Mouse (Mus musculus) CD8-positive naive resting alpha-beta T cell, adult 2 months (primary cell): ENCODE results near the gene Fam126b.
"Not testable (repeated sequence)": the region's sequence is repeated elsewhere in the genome, so short reads cannot be mapped to it uniquely, and the experiment has no call there.

ENCODE experiments used
- DNase-seq, 2 experiments: peaks; one replicate each; pipeline ENCODE4 v3.0.0; 2022; ENCODE audit warnings: low read depth in 2 of 2, low spot score in 2 of 2

Fam126b gene

DNA sequence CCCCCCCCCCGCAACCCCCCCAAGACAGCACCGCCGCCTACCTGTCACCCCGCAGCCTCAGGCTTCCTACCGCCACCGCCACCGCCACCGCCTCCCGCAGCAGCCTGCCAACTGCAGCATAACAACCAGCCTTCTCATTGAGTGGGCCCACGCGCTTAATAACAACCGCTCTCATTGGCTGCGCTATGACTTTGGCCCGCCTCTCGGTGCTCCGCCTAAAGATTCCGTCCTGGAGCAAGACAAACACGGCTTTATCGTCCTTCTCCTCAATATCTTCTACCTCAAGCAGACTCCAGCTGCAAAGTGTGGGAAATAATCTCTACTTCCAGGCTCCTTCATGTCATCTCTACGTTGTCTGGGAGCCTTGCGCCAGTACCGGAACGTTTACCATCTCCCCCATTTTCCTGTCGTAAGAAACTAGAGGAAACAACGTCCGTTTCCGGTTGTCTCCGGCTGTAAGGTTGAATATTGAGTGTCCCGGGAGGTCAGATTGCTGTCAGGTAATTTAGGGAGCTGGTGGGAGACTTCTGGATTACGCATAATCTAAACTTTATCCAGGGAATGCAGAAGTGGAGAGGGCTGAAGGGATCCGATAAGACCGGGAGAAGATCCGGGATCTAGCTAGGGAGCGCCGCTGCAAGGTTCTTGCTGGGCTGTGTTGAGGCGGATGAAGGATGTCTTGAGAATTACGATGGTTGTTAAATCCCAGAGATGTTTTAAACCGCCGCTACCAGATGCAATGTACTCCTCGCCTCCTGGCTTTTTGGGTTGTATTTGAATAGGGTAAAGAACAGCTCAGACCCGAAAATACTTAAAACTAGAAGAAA is at the start of gene Fam126b, which contains the start of gene Ndufb3:
Gene Fam126b (minus strand): TSS at position 153 of the 827 bp plus-strand sequence.
Gene Ndufb3 (plus strand): TSS at position 214 of the 827 bp plus-strand sequence.
- DNase-seq, result peak; percentile 87 to 88

DNA sequence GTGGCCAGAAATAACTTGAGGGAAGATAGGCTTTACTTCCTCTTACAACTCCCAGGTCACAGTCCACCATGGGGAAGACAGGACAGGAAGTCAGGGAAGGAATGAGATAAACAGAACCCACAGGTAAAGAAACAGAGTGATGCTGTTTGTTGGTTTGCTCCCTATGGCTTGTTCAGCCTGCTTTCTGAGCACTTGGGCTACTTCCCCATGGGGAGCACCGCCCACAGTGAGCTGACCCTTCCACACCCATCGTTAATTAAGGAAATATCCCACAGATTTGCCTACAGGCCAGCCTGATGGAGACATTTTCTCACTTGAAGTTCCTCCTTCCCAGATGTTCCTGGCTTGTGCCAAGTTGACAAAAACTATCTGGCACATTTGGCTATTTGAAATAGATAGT is 42.7 kb upstream of the Fam126b start:
- not testable (repeated sequence) for DNase-seq

DNA sequence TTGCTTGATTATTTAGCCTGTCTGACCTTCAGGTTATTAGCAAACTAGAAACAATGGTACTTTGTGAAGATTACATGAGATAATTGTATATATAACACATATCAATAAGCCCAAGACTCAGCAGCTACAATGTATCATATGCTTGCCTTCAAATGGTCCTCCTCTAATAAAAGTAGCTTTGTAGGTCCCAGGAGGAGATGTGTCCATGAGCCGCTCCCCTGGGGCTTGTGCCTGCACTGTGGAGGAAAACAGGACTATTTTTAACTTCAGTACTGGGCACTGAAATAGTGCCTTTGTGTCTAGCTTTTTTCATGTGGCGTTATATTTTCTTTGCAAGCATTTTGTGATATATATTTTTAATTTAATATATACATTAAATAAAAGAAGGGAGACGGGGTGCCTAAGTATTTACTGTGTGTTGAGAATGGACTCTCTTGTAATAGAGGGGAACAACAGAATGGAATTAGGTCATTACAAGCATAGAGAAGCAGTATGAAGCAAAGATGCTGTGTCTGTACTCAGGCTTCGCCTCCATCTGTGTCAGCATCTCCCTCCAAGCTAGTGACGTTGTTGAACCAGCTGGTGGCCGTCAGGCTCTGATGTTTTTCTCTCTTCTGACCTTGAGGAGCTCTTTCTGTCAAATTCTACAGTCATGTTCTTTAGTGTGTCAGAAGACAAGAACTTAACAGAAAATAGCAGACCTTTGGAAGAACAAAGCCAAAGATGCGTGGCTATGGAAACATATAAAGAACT is 36.0 kb upstream of the Fam126b start:
- no peak for DNase-seq

- no peak for DNase-seq
These were observed 35.1 kb upstream of the Fam126b start for GRCm38 (mm10) chr1:58621251-58621650.

DNA sequence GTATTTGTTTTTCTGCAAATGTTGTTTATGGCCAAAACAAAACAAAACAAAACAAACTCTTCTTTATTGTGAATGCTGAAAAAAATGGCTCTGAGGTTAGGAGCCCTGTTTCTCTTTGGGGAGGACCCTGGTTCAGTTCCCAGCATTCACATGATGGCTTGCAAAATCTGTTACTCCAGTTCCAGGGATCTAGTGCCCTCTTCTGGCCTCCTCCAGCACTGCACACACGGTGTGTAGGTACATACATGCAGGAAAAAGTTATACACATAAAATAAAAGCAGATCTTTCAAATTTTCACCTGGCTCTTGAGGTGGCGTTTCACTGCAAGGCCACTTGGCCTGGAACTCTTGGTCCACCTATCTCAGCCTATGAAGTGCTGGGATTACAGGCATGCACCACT is 32.6 kb upstream of the Fam126b start:
- no peak for DNase-seq

DNA sequence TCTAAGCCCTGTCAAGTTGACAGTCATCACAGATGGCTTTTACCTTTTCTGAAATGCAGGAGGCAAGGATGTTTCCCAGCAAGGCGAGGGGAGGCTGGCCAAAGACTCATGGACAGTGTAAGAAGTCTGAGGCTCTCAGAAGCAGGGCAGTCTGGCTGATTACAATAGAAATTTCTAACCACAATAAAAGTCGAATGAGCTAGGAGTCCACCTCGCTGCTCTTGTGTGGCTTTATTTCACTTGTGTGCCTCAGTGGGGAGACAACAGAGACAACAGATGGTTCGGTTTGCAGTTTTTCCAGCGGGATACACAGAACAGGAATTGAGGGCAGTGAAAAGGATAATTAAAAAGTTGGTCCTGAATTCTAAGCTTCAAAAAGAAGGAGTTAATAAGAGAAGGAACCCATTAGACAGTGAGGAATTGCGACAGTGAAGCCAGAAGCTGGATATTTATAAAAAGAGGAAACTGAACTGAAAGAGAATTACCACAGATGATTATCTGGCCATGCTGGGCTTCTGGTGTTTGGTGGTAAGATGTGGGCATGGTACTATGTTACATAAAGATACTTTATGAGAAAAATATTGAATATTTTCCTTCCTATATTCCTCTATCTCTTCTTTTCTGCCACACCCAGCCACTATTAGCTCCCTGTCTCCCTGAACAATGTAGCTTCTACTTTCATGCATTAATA is 32.0 kb upstream of the Fam126b start:
- DNase-seq, result no peak

DNA sequence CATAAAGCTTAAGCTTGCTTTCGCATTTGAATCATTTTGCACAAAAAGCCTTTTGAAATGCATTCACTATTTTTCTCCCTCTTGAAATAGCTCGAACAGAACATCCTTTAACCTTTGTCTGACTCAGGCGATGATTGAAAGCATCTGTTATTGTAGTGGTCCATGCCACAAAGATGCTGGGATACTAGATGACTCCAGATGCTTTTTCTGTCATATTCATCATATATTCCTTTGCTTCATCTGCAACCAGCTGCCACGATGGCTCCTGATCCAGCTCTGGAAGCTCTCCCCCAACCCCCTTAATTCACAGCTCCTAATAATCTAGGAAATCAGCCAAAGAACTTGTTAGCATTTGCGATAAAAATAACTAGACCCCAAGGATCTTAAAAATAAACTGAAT is 31.0 kb upstream of the Fam126b start:
- no peak for DNase-seq

DNA sequence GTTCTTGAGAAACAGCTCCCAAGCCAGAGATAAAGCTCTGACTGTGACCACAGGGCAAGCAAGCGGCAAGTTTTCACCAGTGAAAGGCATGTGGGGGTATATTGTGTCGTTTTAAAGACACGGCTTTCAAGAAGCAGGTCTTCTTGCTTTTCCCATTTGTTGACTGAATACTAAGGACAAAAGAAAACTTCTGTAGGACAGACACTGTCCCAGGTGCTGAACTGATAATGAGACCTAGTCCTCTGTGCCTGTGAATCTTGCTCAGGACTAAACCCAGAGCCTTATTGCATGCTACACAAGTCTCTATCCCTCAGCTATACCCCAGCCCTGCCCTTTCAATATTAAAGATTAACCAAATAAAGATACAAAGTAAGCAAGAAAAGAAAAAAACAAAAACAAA is 30.1 kb upstream of the Fam126b start:
- DNase-seq, result no peak

DNA sequence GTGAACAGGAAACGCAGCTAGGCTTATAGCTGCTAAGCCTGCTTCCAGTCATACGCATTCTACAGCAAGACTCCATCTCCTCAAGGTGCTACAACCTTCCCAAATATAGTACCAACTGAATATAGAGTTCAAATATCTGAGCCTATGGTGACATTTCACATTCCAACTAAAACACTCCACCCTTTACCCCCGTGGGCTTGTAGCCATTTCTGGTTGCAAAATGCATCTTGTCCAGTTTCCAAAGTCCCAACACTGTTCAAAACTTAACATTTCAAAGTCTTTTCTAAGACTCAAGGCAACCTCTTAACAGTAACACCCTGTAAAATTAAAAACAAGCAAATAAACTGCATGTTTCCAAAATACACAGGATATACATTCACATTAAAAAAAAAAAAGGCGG is 29.0 kb upstream of the Fam126b start:
- no peak for DNase-seq

GRCm38 (mm10) chr1:58614424-58614823 is 28.3 kb upstream of the Fam126b start:
- no peak for DNase-seq

- DNase-seq, result peak; percentile 18 to 31
These were observed 27.7 kb upstream of the Fam126b start for GRCm38 (mm10) chr1:58613786-58614185.

- no peak for DNase-seq
These were observed 24.5 kb upstream of the Fam126b start for GRCm38 (mm10) chr1:58610611-58611010.

- no peak for DNase-seq
These were observed 24.0 kb upstream of the Fam126b start for GRCm38 (mm10) chr1:58610166-58610565.

DNA sequence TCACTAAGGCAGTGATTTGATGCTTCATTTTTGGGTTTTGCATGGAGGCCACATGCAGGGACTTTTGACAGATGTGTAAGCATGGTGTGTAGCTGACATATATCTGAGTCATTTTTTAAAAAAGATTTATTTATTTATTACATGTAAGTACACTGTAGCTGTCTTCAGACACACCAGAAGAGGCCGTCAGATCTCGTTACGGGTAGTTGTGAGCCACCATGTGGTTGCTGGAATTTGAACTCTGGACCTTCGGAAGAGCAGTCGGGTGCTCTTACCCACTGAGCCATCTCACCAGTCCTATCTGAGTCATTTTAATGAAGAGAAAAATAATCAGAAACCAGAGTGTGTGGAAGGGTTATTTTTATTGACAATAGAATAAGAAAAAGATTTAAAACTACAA is 23.5 kb upstream of the Fam126b start:
- not testable (repeated sequence) for DNase-seq

DNA sequence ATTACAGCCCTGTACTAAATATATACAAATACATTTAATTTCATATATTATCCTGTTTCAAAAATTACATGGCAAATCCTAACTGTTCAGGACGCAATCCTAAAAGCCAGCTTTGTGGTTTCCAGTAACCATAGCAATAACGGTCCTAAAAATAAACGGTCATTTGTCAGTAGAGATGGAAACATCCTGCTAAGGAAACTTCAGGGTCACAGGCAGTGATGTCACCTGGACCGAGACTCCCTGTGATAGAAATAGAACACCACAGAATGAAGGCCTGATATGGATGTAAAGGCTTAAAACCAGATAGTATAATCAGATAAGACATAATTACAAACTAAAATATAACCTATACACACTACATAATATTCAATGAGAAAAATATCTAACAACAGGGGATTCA is 17.6 kb upstream of the Fam126b start:
- DNase-seq, result no peak

DNA sequence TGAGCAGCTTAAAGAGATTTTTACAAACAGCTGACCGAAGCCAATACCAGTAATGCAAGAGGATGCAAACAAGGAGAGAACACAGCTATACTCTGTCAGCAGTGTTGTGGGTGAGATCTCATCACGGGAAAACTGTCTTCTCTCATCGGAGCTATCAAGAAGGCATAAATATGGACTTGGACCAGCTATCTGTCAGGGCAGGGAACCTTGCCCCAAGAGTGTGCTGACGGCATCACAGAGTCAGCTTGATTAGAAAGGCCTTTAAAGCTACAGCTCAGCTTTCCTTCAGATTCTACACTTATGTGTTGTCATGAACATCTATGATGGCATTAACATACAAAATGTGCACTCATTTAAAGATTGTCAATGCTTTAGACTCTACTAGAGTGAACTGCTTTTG is 16.6 kb upstream of the Fam126b start:
- DNase-seq, result no peak

DNA sequence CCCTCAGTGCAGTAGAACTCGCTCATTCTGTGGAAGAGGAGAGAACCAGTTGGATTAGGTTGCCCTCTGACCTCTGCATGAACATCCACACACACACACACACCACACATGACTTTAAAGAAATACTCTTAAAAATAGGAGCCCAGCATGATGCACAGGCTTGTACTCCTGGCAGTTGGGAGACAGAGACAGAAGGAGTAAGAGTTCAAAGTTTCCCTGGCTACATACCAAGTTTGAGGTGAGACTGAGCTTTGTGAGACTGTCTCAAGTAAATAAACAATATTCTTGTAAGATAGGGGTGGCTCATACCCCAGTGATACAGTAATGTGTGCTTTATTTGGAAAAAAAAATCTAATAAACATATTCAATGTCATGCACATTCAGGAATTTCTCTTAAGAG is 1.4 kb upstream of the Fam126b start:
- DNase-seq, result no peak

- peak in 1 of 2 experiments; percentile 18 for DNase-seq
These were observed 551 bp downstream of the Fam126b start for GRCm38 (mm10) chr1:58585373-58586170.

GRCm38 (mm10) chr1:58584271-58584670 is 1.9 kb downstream of the Fam126b start:
- DNase-seq, result no peak

- no peak for DNase-seq
These were observed 3.5 kb downstream of the Fam126b start for GRCm38 (mm10) chr1:58582611-58583010.

DNA sequence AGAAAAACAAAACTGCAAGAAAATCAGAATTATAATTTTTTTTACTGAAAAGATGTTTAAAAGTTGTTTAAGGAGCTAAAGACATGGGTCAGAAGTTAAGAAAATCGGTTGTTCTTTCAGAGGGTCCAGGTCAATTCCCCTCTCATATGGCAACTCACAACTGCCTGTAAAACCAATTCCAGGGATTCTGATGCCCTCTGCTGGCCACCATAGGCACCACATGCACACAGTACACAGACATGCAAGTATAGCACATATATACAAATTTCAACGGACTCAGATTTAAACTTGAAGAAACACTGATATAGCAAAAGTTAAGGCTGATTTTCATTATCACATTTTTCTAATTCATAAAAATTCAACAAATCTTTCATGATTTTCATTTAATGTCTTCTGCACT is 6.9 kb downstream of the Fam126b start:
- peak; percentile 15 to 36 for DNase-seq
